Mouse (Mus musculus) activated CD4-positive, CD25-positive, alpha-beta regulatory T cell (primary cell): ENCODE measurements around the gene 6030468B19Rik. TPM values are rescaled to one million over a fixed set of nuclear protein-coding genes. Genes with fewer than 3 reads are reported as not detected.

Experiments used
- polyA plus RNA-seq, 2 experiments: library from polyadenylated mRNA; unstranded; fragments of 100-300 nt; shearing (Covaris generic); gene quantifications; one replicate each; pipeline ENCODE4 v1.2.1; 2017

6030468B19Rik gene
- under 1 TPM in 1 of 2 experiments, not detected in 1; 0.95 TPM for polyA plus RNA-seq

GRCm38 (mm10) chr11:117797511-117798159 lies at the start of gene 6030468B19Rik:
TSS of gene 6030468B19Rik (plus strand) at chr11:117797660.

DNA sequence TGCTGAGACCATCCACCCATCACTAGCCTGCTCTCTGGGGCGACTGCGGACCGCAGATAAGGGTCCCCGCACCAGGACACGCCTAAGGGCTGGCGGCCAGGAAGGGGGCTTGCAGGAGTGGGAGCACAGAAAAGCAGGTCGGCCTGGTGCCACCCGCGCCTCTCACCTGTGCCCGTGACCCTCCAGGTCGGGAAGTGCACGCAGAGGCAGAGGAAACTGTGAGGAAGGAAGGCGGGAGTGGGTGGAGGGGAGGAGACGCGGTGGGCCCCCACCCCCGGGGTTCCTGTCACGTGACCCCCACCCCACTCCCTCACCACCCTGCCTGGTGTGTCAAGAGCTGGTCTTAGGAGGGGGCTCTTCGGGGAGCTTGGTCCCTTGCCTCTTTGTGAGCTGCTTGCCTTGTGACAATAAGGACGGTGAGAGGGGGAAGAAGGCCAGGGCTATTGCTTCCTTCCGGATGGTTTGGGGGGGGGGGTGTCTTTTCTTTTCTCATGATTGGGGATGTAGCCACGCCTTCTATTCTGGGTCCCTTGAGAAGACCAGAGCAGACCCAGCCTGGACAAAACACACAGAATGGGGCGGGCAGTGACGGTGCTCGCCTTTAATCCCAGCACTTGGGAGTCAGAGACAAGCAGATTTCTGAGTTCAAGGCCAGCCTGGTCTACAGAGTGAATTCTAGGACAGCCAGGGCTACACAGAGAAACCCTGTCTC lies 15.3 kb upstream of the 6030468B19Rik start, which contains the start of the genes Tmc8 and Tmc6:
Tmc8 (plus strand) TSS at position 84 of the 712 bp plus-strand sequence.
Tmc6 (minus strand) TSS at position 206 of the 712 bp plus-strand sequence.

DNA sequence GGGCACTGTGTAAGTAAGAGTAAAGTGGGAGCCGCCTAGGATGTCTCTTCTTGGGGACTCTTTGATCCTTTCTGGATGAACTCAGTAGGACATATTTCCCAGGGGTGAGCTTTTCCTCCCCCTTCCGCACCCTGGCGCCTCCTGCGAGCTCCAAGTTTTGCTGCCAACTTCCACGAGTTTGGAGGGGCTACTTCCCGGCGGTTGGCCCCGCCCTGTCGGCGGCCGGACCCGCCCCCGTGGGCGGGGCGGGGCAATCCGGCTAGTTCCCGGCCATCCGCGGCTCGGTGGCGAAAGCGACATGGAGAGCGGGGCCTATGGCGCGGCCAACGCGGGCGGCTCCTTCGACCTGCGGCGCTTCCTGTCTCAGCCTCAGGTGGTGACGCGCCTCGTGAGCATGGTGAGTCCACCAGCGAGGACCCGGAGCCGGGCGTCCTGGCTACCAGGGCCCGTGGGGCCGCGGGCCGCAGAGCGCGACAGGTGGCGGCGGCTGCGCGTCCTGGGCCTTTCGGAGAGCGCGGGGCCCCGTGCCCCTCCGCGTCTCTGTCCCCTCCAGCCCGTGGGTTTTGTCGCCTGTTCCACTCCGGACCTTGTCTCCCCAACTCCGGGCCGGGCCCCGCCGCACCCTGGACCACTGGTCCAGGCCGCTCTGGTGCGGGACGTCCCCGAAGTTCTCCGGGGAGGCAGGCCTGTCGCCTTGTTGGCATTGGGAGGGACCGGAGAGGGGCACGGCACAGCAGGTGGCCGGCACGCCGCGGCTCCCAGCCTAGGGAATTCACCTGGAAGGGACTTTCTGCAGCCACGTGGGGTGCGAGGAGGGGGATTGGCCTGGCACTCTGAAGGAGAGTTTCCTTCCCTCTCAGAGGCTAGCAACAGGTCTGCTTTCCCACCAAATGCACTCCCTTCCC lies 12.2 kb downstream of the 6030468B19Rik start, which contains the start of the genes Gm20708 and Syngr2:
Gm20708 (plus strand) TSS at position 262 of the 905 bp plus-strand sequence.
Syngr2 (plus strand) TSS at position 262 of the 905 bp plus-strand sequence.

GRCm38 (mm10) chr11:117825333-117826101 lies 28.1 kb downstream of the 6030468B19Rik start, which contains the start of the genes Afmid and Tk1:
TSS of gene Afmid (plus strand) at chr11:117825924.
TSS of gene Tk1 (minus strand) at chr11:117826092.

DNA sequence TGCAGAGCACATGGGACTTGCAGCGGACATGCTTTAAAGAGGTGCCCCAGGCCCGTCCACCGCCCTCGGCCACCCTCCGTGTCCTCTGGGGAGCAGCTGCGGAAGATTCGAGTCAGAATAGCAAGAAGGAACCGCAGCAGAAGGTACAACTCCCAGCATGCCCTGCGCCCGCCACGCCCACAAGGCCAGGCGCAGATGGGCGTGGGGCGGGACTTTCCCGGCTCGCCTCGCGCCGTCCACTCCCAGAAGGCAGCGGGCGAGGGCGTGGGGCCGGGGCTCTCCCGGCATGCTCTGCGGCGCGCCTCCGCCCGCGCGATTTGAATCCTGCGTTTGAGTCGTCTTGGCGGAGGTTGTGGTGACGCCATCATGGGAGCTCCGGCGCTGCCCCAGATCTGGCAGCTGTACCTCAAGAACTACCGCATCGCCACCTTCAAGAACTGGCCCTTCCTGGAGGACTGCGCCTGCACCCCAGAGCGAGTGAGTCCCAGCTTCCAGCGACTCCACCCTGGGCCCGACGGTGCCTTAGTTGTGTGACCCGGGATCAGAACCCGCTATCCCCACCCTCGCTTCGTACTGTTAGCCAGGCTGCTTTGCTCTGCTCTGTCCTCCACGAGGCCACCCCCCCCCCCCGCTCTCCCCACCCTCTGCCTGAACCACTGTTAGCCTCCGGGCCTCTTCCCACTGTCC lies 51.7 kb downstream of the 6030468B19Rik start, which contains the start of gene Birc5:
Birc5 (plus strand) TSS at position 267 of the 687 bp plus-strand sequence.

Other genes with a start within 250 kb of the 6030468B19Rik start
- 10 to 100 TPM; 16.1 to 17.2 TPM for gene Tnrc6c, start 143.4 kb upstream of the 6030468B19Rik start, polyA plus RNA-seq
- gene Tmc8, start 15.6 kb upstream of the 6030468B19Rik start, polyA plus RNA-seq = 100 to 1,000 TPM in 1 of 2 experiments, 10 to 100 TPM in 1; 97.1 to 135 TPM
- 100 to 1,000 TPM; 128 to 131 TPM for gene Tmc6, start 15.5 kb upstream of the 6030468B19Rik start, polyA plus RNA-seq
- 1 to 10 TPM; 3.5 to 5.7 TPM for gene Gm20708, start 12.0 kb downstream of the 6030468B19Rik start, polyA plus RNA-seq
- 100 to 1,000 TPM; 131 to 228 TPM for gene Syngr2, start 12.0 kb downstream of the 6030468B19Rik start, polyA plus RNA-seq
- gene Afmid, start 28.3 kb downstream of the 6030468B19Rik start, polyA plus RNA-seq = 10 to 100 TPM; 23.0 to 29.6 TPM
- 10 to 100 TPM; 38.0 to 54.6 TPM for gene Tk1, start 28.4 kb downstream of the 6030468B19Rik start, polyA plus RNA-seq
- 10 to 100 TPM; 53.7 to 55.0 TPM for gene Birc5, start 51.6 kb downstream of the 6030468B19Rik start, polyA plus RNA-seq
- not detected for gene Tmem235, start 63.1 kb downstream of the 6030468B19Rik start, polyA plus RNA-seq
- 10 to 100 TPM; 19.9 to 20.7 TPM for gene Tha1, start 75.8 kb downstream of the 6030468B19Rik start, polyA plus RNA-seq
- 100 to 1,000 TPM; 141 to 210 TPM for gene Socs3, start 172.4 kb downstream of the 6030468B19Rik start, polyA plus RNA-seq
- gene Pgs1, start 188.6 kb downstream of the 6030468B19Rik start, polyA plus RNA-seq = 10 to 100 TPM; 53.7 to 54.0 TPM